Mouse (Mus musculus) heart, adult 2 months (tissue): ENCODE measurements at regions not wholly inside any gene's neighbourhood (a gene's known extent, or its start where the extent isn't known, plus 50 kb on each side); places are given as distances from the start of the nearest gene placed in this dataset.

Experiments used
- DNase-seq, 2 experiments: peaks; one replicate each; pipeline ENCODE4 v3.0.0; 2021
- H3K27ac ChIP-seq: fragments of 200-600 bp; 2 replicates; pipeline ENCODE4 v1.8.1; 2022
- H3K27me3 ChIP-seq: fragments of 200-500 bp; 2 replicates; pipeline ENCODE4 v1.6.1; 2012; ENCODE audit warnings: mild to moderate bottlenecking, low read length, inconsistent platforms, mixed read lengths; ENCODE audit not compliant: control insufficient read depth, insufficient read depth
- H3K36me3 ChIP-seq: fragments of 200-500 bp; 2 replicates; pipeline ENCODE4 v1.6.1; 2012; ENCODE audit warnings: low read length, inconsistent platforms; ENCODE audit not compliant: control insufficient read depth, insufficient read depth
- H3K4me1 ChIP-seq: fragments of 200-500 bp; 2 replicates; pipeline ENCODE4 v1.6.1; 2011; ENCODE audit warnings: low read length; ENCODE audit not compliant: control insufficient read depth, insufficient read depth
- H3K4me3 ChIP-seq: fragments of 200-600 bp; 2 replicates; pipeline ENCODE4 v1.8.1; 2022
- H3K79me2 ChIP-seq: fragments of 200-500 bp; replicated peaks from 2 replicates; pipeline ENCODE4 v1.6.1; 2012; ENCODE audit warnings: mild to moderate bottlenecking, inconsistent platforms, low read length, moderate library complexity, mixed read lengths; ENCODE audit not compliant: control insufficient read depth, insufficient read depth
- H3K9ac ChIP-seq: fragments of 200-500 bp; 2 replicates; pipeline ENCODE4 v1.6.1; 2012; ENCODE audit warnings: low read depth, mild to moderate bottlenecking, control low read depth, inconsistent platforms, low read length, mixed read lengths
- CTCF ChIP-seq: fragments of 200-600 bp; IDR thresholded peaks from 2 replicates; pipeline ENCODE4 v1.8.1; 2022; ENCODE audit warnings: antibody characterized with exemption, mild to moderate bottlenecking, moderate library complexity
- EP300 ChIP-seq: fragments of 200-500 bp; IDR thresholded peaks from 2 replicates; pipeline ENCODE4 v1.6.1; 2011; ENCODE audit warnings: low read depth, low read length, control low read depth; ENCODE audit not compliant: insufficient read depth
- POLR2A ChIP-seq: fragments of 200-500 bp; IDR thresholded peaks from 2 replicates; pipeline ENCODE4 v1.6.1; 2011; ENCODE audit warnings: mild to moderate bottlenecking, low read depth, low read length, control low read depth; ENCODE audit not compliant: insufficient read depth
- WGBS: fragments of 180-500 bp; shearing (Covaris S2); methylation state at CpG from one replicate; pipeline ENCODE4 v1.1.7; 2018; 5-methylcytosine and 5-hydroxymethylcytosine counted together
- intact Hi-C: fragments of 180-260 bp; cut with DNase I; formaldehyde crosslinking; loops from one replicate; pipeline ENCODE4 v1.15.1; 2025

- Histone ChIP-seq H3K79me2 (no peaks in the 10 kb centered on the region), H3K9ac (no peak overlapping the region), H3K27ac (no peak overlapping the region), H3K27me3 (no peaks in the 10 kb centered on the region; the same call in 1 of the 2 replicates), H3K4me1 (no peaks in the 10 kb centered on the region), H3K4me3 (no peak overlapping the region), H3K36me3 (no peaks in the 10 kb centered on the region)
- no peak for DNase-seq
- 84% methylated on average over 4 of the region's 4 CpGs for WGBS
- intact Hi-C loops: no loop called here
- TF ChIP-seq POLR2A (no peak), CTCF (no peak), EP300 (no peak)
These were observed 122.9 kb upstream of the Atxn1 start for GRCm38 (mm10) chr13:46087663-46088062.

DNA sequence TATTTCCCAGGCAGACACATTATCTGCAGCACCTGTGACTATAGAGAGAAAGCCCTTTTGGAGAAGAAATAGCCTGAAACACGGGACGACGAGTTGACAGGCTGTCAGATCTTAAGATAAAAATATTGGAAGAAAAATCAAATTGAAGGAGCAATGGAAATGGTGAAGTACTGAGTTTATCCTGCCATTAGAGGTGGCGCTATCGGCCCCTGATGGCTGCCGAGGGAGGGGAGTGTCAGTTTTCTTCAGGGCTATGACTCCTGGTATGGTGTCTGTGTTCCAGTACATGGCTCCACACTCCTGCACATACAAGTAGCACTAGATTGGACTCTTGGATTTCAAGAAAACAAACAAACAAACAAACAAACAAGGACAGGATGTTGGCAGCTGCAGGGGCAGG lies 112.1 kb upstream of the Atxn1 start:
- Histone ChIP-seq H3K27me3 (no peaks in the 10 kb centered on the region), H3K36me3 (no peaks in the 10 kb centered on the region), H3K4me1 (no peaks in the 10 kb centered on the region), H3K27ac (no peak overlapping the region), H3K9ac (no peak overlapping the region), H3K79me2 (no peaks in the 10 kb centered on the region), H3K4me3 (no peak overlapping the region)
- DNase-seq: no peak
- TF ChIP-seq EP300 (no peak), CTCF (0 out of 2 replicates have a peak, but pooled peaks have one; percentile 14), POLR2A (no peak)
- intact Hi-C loops: no loop called here
- 74% methylated on average over 6 of the region's 6 CpGs for WGBS

GRCm38 (mm10) chr13:46071670-46072069 lies 106.9 kb upstream of the Atxn1 start:
- H3K4me3 ChIP-seq: no peak overlapping the region
- TF ChIP-seq EP300 (no peak), POLR2A (no peak), CTCF (no peak)
- no peaks in the 10 kb centered on the region for H3K4me1 ChIP-seq
- intact Hi-C loops: no loop called here
- H3K36me3 ChIP-seq: no peaks in the 10 kb centered on the region
- DNase-seq: no peak
- H3K79me2 ChIP-seq: no peaks in the 10 kb centered on the region
- WGBS: 81% methylated on average over 4 of the region's 4 CpGs
- no peak overlapping the region for H3K9ac ChIP-seq
- H3K27ac ChIP-seq: no peak overlapping the region
- no peaks in the 10 kb centered on the region for H3K27me3 ChIP-seq

DNA sequence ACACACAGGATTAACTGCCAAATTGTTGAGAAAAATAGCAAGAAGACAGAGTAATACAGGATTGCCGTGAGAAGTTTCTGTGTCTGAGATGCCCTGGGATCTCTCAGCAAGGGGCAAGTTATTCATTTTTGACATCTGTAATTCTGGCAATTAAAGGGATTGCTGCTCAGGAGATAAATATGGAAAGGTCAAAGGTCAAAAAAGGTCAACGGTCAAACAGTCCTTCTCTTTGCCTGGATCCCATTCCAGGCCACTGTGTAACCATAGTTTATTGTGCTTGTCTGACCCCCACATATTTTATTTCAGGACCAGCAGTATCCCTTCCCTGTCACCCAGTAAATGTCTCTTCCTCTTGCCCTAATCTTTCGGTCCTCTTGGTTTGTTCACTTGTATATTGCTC lies 104.8 kb upstream of the Atxn1 start:
- Histone ChIP-seq H3K27ac (no peak overlapping the region), H3K9ac (no peak overlapping the region), H3K27me3 (no peaks in the 10 kb centered on the region), H3K4me3 (no peak overlapping the region), H3K4me1 (no peaks in the 10 kb centered on the region), H3K79me2 (no peaks in the 10 kb centered on the region), H3K36me3 (no peaks in the 10 kb centered on the region)
- intact Hi-C loops: no loop called here
- no peak for TF ChIP-seq EP300
- TF ChIP-seq CTCF: no peak
- no peak for TF ChIP-seq POLR2A
- DNase-seq: no peak
- 79% methylated on average over 3 of the region's 3 CpGs for WGBS

- no peaks in the 10 kb centered on the region for H3K79me2 ChIP-seq
- H3K4me3 ChIP-seq: no peak overlapping the region
- H3K27me3 ChIP-seq: no peaks in the 10 kb centered on the region
- H3K36me3 ChIP-seq: no peaks in the 10 kb centered on the region
- H3K9ac ChIP-seq: no peak overlapping the region
- no peak for TF ChIP-seq CTCF
- TF ChIP-seq EP300: no peak
- TF ChIP-seq POLR2A: no peak
- 80% methylated on average over 7 of the region's 7 CpGs for WGBS
- DNase-seq: no peak
- intact Hi-C loops: no loop called here
- no peak overlapping the region for H3K27ac ChIP-seq
- H3K4me1 ChIP-seq: no peaks in the 10 kb centered on the region; the same call in 1 of the 2 replicates
These were observed 98.0 kb upstream of the Atxn1 start for GRCm38 (mm10) chr13:46062758-46063157.

GRCm38 (mm10) chr13:46059870-46060269 lies 95.1 kb upstream of the Atxn1 start:
- WGBS: 90% methylated on average over 14 of the region's 14 CpGs
- no peaks in the 10 kb centered on the region; the same call in 1 of the 2 replicates for H3K4me1 ChIP-seq
- H3K27me3 ChIP-seq: no peaks in the 10 kb centered on the region
- no peak overlapping the region for H3K9ac ChIP-seq
- no peak overlapping the region for H3K4me3 ChIP-seq
- TF ChIP-seq EP300 (no peak), CTCF (no peak), POLR2A (no peak)
- intact Hi-C loops: no loop called here
- no peaks in the 10 kb centered on the region for H3K79me2 ChIP-seq
- H3K27ac ChIP-seq: no peak overlapping the region
- no peak for DNase-seq
- H3K36me3 ChIP-seq: no peaks in the 10 kb centered on the region
